Mouse (Mus musculus) MEL (cell line): ENCODE data around the gene Kctd18.

Experiments used
- CHD1 ChIP-seq: IDR thresholded peaks from 2 replicates; pipeline ENCODE4 v1.6.1; 2012; ENCODE audit warnings: low read depth, mild to moderate bottlenecking, inconsistent platforms, low read length, improper control_type of control experiment
- GATA1 ChIP-seq: IDR thresholded peaks from 2 replicates; pipeline ENCODE4 v1.6.1; 2011; ENCODE audit warnings: low read depth, low read length, improper control_type of control experiment
- MAFK ChIP-seq: IDR thresholded peaks from 2 replicates; pipeline ENCODE4 v1.6.1; 2011; ENCODE audit warnings: low read depth, mild to moderate bottlenecking, low read length, improper control_type of control experiment, borderline replicate concordance
- NELFE ChIP-seq: IDR thresholded peaks from 2 replicates; pipeline ENCODE4 v1.6.1; 2011; ENCODE audit warnings: low read depth, low read length, improper control_type of control experiment
- UBTF ChIP-seq: IDR thresholded peaks from 2 replicates; pipeline ENCODE4 v1.6.1; 2012; ENCODE audit warnings: low read depth, mild to moderate bottlenecking, inconsistent platforms, low read length, improper control_type of control experiment, moderate library complexity, borderline replicate concordance; ENCODE audit not compliant: insufficient read depth

GRCm38 (mm10) chr1:58056939-58057338 lies 38.2 kb upstream of the Kctd18 start:
- TF ChIP-seq NELFE (no peak), CHD1 (no peak), MAFK (no peak), UBTF (no peak), GATA1 (no peak)
